Mouse (Mus musculus): ENCODE results near the gene Kif26a. TPM values are rescaled to one million over a fixed set of nuclear protein-coding genes. Genes with fewer than 3 reads are reported as not detected.

Gene Kif26a
- polyA plus RNA-seq, 1 experiment from 2014 or later: 6.6 TPM

GRCm38 (mm10) chr12:112112235-112112634, 33.8 kb upstream of the Kif26a start:
- 91% methylated on average over 6 of the region's 6 CpGs for WGBS
- Histone ChIP-seq H3K4me2 (no peak overlapping the region), H3K9ac (replicated peaks) (no peak overlapping the region), H3K4me3 (replicated peaks) (no peak overlapping the region), H3K27me3 (peaks cover 11% of the 10 kb centered on the region), H3K27ac (no peak overlapping the region), H3K36me3 (no peaks in the 10 kb centered on the region), H3K9me3 (no peaks in the 10 kb centered on the region), H3K4me1 (replicated peaks) (peaks cover 13% of the 10 kb centered on the region)
- no peak for ATAC-seq (ENCODE audit: insufficient number of reproducible peaks, insufficient read depth, low FRiP score, low TSS enrichment, low read depth)

GRCm38 (mm10) chr12:112112686-112113396, 33.2 kb upstream of the Kif26a start:
- Histone ChIP-seq H3K4me3 (replicated peaks) (no peak overlapping the region), H3K27me3 (peaks cover 8% of the 10 kb centered on the region), H3K27ac (no peak overlapping the region), H3K36me3 (no peaks in the 10 kb centered on the region), H3K4me2 (no peak overlapping the region), H3K9ac (replicated peaks) (no peak overlapping the region), H3K4me1 (replicated peaks) (peaks cover 12% of the 10 kb centered on the region), H3K9me3 (no peaks in the 10 kb centered on the region)
- WGBS: 18% methylated on average over 13 of the region's 13 CpGs
- ATAC-seq (ENCODE audit: insufficient number of reproducible peaks, insufficient read depth, low FRiP score, low TSS enrichment, low read depth): peak; percentile 60

- Histone ChIP-seq H3K9ac (replicated peaks) (no peak overlapping the region), H3K27ac (no peak overlapping the region), H3K4me2 (no peak overlapping the region), H3K9me3 (no peaks in the 10 kb centered on the region), H3K27me3 (peaks cover 11% of the 10 kb centered on the region), H3K4me1 (replicated peaks) (peaks cover 12% of the 10 kb centered on the region), H3K36me3 (no peaks in the 10 kb centered on the region), H3K4me3 (replicated peaks) (no peak overlapping the region)
- no peak for ATAC-seq (ENCODE audit: insufficient number of reproducible peaks, insufficient read depth, low FRiP score, low TSS enrichment, low read depth)
- 16% methylated on average over 7 of the region's 7 CpGs for WGBS
Observed at GRCm38 (mm10) chr12:112113710-112114109, 32.3 kb upstream of the Kif26a start.

- 79% methylated on average over 5 of the region's 5 CpGs for WGBS
Observed at GRCm38 (mm10) chr12:112117006-112117405, 29.0 kb upstream of the Kif26a start.

GRCm38 (mm10) chr12:112117649-112118048, 28.4 kb upstream of the Kif26a start:
- Histone ChIP-seq H3K9me3 (no peaks in the 10 kb centered on the region), H3K27ac (no peak overlapping the region), H3K4me3 (replicated peaks) (no peak overlapping the region), H3K9ac (replicated peaks) (no peak overlapping the region), H3K4me2 (no peak overlapping the region), H3K4me1 (replicated peaks) (peaks cover 9% of the 10 kb centered on the region), H3K27me3 (peaks cover 11% of the 10 kb centered on the region), H3K36me3 (no peaks in the 10 kb centered on the region)
- no peak for ATAC-seq (ENCODE audit: insufficient number of reproducible peaks, insufficient read depth, low FRiP score, low TSS enrichment, low read depth)
- WGBS: 79% methylated on average over 7 of the region's 7 CpGs

More at GRCm38 (mm10) chr12:112117006-112117405, 29.0 kb upstream of the Kif26a start:
- H3K9ac ChIP-seq (replicated peaks): no peak overlapping the region
- H3K4me1 ChIP-seq (replicated peaks): peaks cover 12% of the 10 kb centered on the region
- H3K9me3 ChIP-seq: no peaks in the 10 kb centered on the region
- no peak overlapping the region for H3K27ac ChIP-seq
- no peak for ATAC-seq (ENCODE audit: insufficient number of reproducible peaks, insufficient read depth, low FRiP score, low TSS enrichment, low read depth)
- H3K27me3 ChIP-seq: peaks cover 11% of the 10 kb centered on the region
- H3K36me3 ChIP-seq: no peaks in the 10 kb centered on the region
- no peak overlapping the region for H3K4me3 ChIP-seq (replicated peaks)
- H3K4me2 ChIP-seq: no peak overlapping the region

- Histone ChIP-seq H3K27ac (no peak overlapping the region), H3K4me3 (replicated peaks) (no peak overlapping the region), H3K9ac (replicated peaks) (no peak overlapping the region), H3K9me3 (no peaks in the 10 kb centered on the region), H3K4me2 (no peak overlapping the region), H3K4me1 (replicated peaks) (peaks cover 8% of the 10 kb centered on the region; the same call in 1 of the 2 replicates), H3K27me3 (peaks cover 7% of the 10 kb centered on the region), H3K36me3 (no peaks in the 10 kb centered on the region)
- no peak for ATAC-seq (ENCODE audit: insufficient number of reproducible peaks, insufficient read depth, low FRiP score, low TSS enrichment, low read depth)
- WGBS: 77% methylated on average over 3 of the region's 3 CpGs
Observed at GRCm38 (mm10) chr12:112121188-112121587, 24.8 kb upstream of the Kif26a start.

GRCm38 (mm10) chr12:112125903-112126302, 20.1 kb upstream of the Kif26a start:
- H3K9ac ChIP-seq (replicated peaks): no peak overlapping the region
- no peak for ATAC-seq (ENCODE audit: insufficient number of reproducible peaks, insufficient read depth, low FRiP score, low TSS enrichment, low read depth)
- WGBS: 63% methylated on average over 14 of the region's 14 CpGs
- H3K4me3 ChIP-seq (replicated peaks): no peak overlapping the region
- no peaks in the 10 kb centered on the region for H3K36me3 ChIP-seq
- no peak overlapping the region for H3K4me2 ChIP-seq
- no peak overlapping the region for H3K27ac ChIP-seq
- peaks cover 28% of the 10 kb centered on the region for H3K27me3 ChIP-seq
- H3K9me3 ChIP-seq: no peaks in the 10 kb centered on the region
- peaks cover 18% of the 10 kb centered on the region for H3K4me1 ChIP-seq (replicated peaks)

- no peak overlapping the region for H3K27ac ChIP-seq
- no peak overlapping the region for H3K4me2 ChIP-seq
- H3K27me3 ChIP-seq: peaks cover 40% of the 10 kb centered on the region
- H3K4me1 ChIP-seq (replicated peaks): peaks cover 20% of the 10 kb centered on the region
- H3K36me3 ChIP-seq: no peaks in the 10 kb centered on the region
- no peak overlapping the region for H3K4me3 ChIP-seq (replicated peaks)
- WGBS: 63% methylated on average over 14 of the region's 14 CpGs
- no peak overlapping the region for H3K9ac ChIP-seq (replicated peaks)
- ATAC-seq (ENCODE audit: insufficient number of reproducible peaks, insufficient read depth, low FRiP score, low TSS enrichment, low read depth): no peak
- no peaks in the 10 kb centered on the region for H3K9me3 ChIP-seq
Observed at GRCm38 (mm10) chr12:112126931-112127635, 18.9 kb upstream of the Kif26a start.

- Histone ChIP-seq H3K4me1 (replicated peaks) (peaks cover 20% of the 10 kb centered on the region), H3K27me3 (peaks cover 54% of the 10 kb centered on the region), H3K36me3 (no peaks in the 10 kb centered on the region), H3K4me3 (replicated peaks) (no peak overlapping the region), H3K9ac (replicated peaks) (0 out of 2 replicates have a peak overlapping the region, but pooled peaks have one; percentile 8), H3K9me3 (no peaks in the 10 kb centered on the region), H3K4me2 (no peak overlapping the region), H3K27ac (no peak overlapping the region)
- no peak for ATAC-seq (ENCODE audit: insufficient number of reproducible peaks, insufficient read depth, low FRiP score, low TSS enrichment, low read depth)
- 75% methylated on average over 4 of the region's 4 CpGs for WGBS
Observed at GRCm38 (mm10) chr12:112128526-112128925, 17.5 kb upstream of the Kif26a start.

- H3K9me3 ChIP-seq: no peaks in the 10 kb centered on the region
- H3K4me3 ChIP-seq (replicated peaks): no peak overlapping the region
- H3K4me1 ChIP-seq (replicated peaks): peaks cover 20% of the 10 kb centered on the region
- ATAC-seq (ENCODE audit: insufficient number of reproducible peaks, insufficient read depth, low FRiP score, low TSS enrichment, low read depth): no peak
- 57% methylated on average over 6 of the region's 6 CpGs for WGBS
- no peak overlapping the region for H3K9ac ChIP-seq (replicated peaks)
- no peak overlapping the region for H3K27ac ChIP-seq
- no peaks in the 10 kb centered on the region for H3K36me3 ChIP-seq
- H3K27me3 ChIP-seq: peaks cover 62% of the 10 kb centered on the region
- H3K4me2 ChIP-seq: peak overlapping the region; percentile 92; the same call in 1 of the 2 replicates
Observed at GRCm38 (mm10) chr12:112129300-112129856, 16.6 kb upstream of the Kif26a start.

- Histone ChIP-seq H3K4me2 (peak overlapping the region; percentile 92), H3K4me3 (replicated peaks) (peak overlapping the region; percentile 82), H3K27me3 (peaks cover 71% of the 10 kb centered on the region), H3K4me1 (replicated peaks) (peaks cover 20% of the 10 kb centered on the region), H3K27ac (no peak overlapping the region), H3K9ac (replicated peaks) (peak overlapping the region; percentile 77), H3K9me3 (no peaks in the 10 kb centered on the region), H3K36me3 (no peaks in the 10 kb centered on the region)
- ATAC-seq (ENCODE audit: insufficient number of reproducible peaks, insufficient read depth, low FRiP score, low TSS enrichment, low read depth): peak; percentile 32; the same call in 1 of the 2 replicates
- WGBS: under 1% methylated on average over 74 of the region's 79 CpGs
Observed at GRCm38 (mm10) chr12:112130161-112130860, 15.7 kb upstream of the Kif26a start.
